Mouse (Mus musculus): ENCODE results near the gene Tbcd. TPM values are rescaled to one million over a fixed set of nuclear protein-coding genes. Genes with fewer than 3 reads are reported as not detected.

The Tbcd gene
- 13.7 TPM for polyA plus RNA-seq (2014; fragmentation: Illumina TruSeq; extraction: RNeasy Lipid Tissue Mini Kit (QIAGEN cat#74804); ENCODE audit: low read depth, low replicate concordance)

GRCm38 (mm10) chr11:121451753-121452635, at the start of gene Tbcd:
Tbcd (plus strand) TSS chr11:121451949.

GRCm38 (mm10) chr11:121420830-121421552, 30.8 kb upstream of the Tbcd start, which contains the start of gene Fn3krp:
Fn3krp (plus strand) TSS chr11:121421401.

GRCm38 (mm10) chr11:121434156-121435155, 17.3 kb upstream of the Tbcd start, which contains the start of gene Fn3k:
Fn3k (plus strand) TSS chr11:121434913.

GRCm38 (mm10) chr11:121519131-121519530, 67.4 kb downstream of the Tbcd start, which contains the start of gene Zfp750:
Zfp750 (minus strand) TSS chr11:121519333.

Other genes starting within 250 kb of the Tbcd start
- gene Hexdc, start 247.5 kb upstream of the Tbcd start, polyA plus RNA-seq (2014; fragmentation: Illumina TruSeq; extraction: RNeasy Lipid Tissue Mini Kit (QIAGEN cat#74804); ENCODE audit: low read depth, low replicate concordance) = 1.9 TPM
- 1.5 TPM for gene Ogfod3, start 247.2 kb upstream of the Tbcd start, polyA plus RNA-seq (2014; fragmentation: Illumina TruSeq; extraction: RNeasy Lipid Tissue Mini Kit (QIAGEN cat#74804); ENCODE audit: low read depth, low replicate concordance)
- 5.5 TPM for gene Cybc1, start 222.6 kb upstream of the Tbcd start, polyA plus RNA-seq (2014; fragmentation: Illumina TruSeq; extraction: RNeasy Lipid Tissue Mini Kit (QIAGEN cat#74804); ENCODE audit: low read depth, low replicate concordance)
- gene Narf, start 214.7 kb upstream of the Tbcd start, polyA plus RNA-seq (2014; fragmentation: Illumina TruSeq; extraction: RNeasy Lipid Tissue Mini Kit (QIAGEN cat#74804); ENCODE audit: low read depth, low replicate concordance) = 14.6 TPM
- gene Foxk2, start 192.0 kb upstream of the Tbcd start, polyA plus RNA-seq (2014; fragmentation: Illumina TruSeq; extraction: RNeasy Lipid Tissue Mini Kit (QIAGEN cat#74804); ENCODE audit: low read depth, low replicate concordance) = 5.3 TPM
- 35.5 TPM for gene Wdr45b, start 97.5 kb upstream of the Tbcd start, polyA plus RNA-seq (2014; fragmentation: Illumina TruSeq; extraction: RNeasy Lipid Tissue Mini Kit (QIAGEN cat#74804); ENCODE audit: low read depth, low replicate concordance)
- gene Rab40b, start 63.7 kb upstream of the Tbcd start, polyA plus RNA-seq (2014; fragmentation: Illumina TruSeq; extraction: RNeasy Lipid Tissue Mini Kit (QIAGEN cat#74804); ENCODE audit: low read depth, low replicate concordance) = 0.95 TPM
- 7.2 TPM for gene Fn3krp, start 30.5 kb upstream of the Tbcd start, polyA plus RNA-seq (2014; fragmentation: Illumina TruSeq; extraction: RNeasy Lipid Tissue Mini Kit (QIAGEN cat#74804); ENCODE audit: low read depth, low replicate concordance)
- 3.8 TPM for gene Fn3k, start 17.0 kb upstream of the Tbcd start, polyA plus RNA-seq (2014; fragmentation: Illumina TruSeq; extraction: RNeasy Lipid Tissue Mini Kit (QIAGEN cat#74804); ENCODE audit: low read depth, low replicate concordance)
- gene Zfp750, start 67.4 kb downstream of the Tbcd start, polyA plus RNA-seq (2014; fragmentation: Illumina TruSeq; extraction: RNeasy Lipid Tissue Mini Kit (QIAGEN cat#74804); ENCODE audit: low read depth, low replicate concordance) = 3.9 TPM
- 0.64 TPM for gene B3gntl1, start 221.2 kb downstream of the Tbcd start, polyA plus RNA-seq (2014; fragmentation: Illumina TruSeq; extraction: RNeasy Lipid Tissue Mini Kit (QIAGEN cat#74804); ENCODE audit: low read depth, low replicate concordance)
- 0.50 TPM for gene Metrnl, start 249.6 kb downstream of the Tbcd start, polyA plus RNA-seq (2014; fragmentation: Illumina TruSeq; extraction: RNeasy Lipid Tissue Mini Kit (QIAGEN cat#74804); ENCODE audit: low read depth, low replicate concordance)

All from liver, adult 10 weeks (tissue).